Mouse (Mus musculus) embryo, embryonic 9.5 days (tissue): Measurements from ENCODE around the gene Dnm1.

ENCODE experiments used
- DNase-seq: peaks from one replicate; pipeline ENCODE4 v3.0.0-alpha.2; 2017; ENCODE audit errors: extremely low spot score

Dnm1 gene

DNA sequence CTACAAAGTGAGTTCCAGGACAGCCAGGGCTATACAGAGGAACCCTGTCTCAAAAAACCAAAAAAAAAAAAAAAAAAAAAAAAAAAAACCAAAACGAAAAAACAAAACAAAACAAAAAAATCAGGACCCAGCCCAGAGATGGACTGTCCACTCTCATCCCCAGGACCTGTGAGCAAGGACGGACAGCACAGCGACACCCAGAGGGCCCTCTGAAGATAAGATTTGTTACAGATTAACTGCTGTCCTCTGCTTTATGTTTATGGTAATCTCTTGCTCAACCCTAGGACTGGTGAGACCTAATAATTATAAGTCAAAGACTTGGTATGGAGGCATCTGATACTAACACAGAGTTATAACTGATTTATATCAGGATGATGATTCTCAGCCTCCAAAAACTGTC lies 77.3 kb downstream of the Dnm1 start:
- DNase-seq = no peak

DNA sequence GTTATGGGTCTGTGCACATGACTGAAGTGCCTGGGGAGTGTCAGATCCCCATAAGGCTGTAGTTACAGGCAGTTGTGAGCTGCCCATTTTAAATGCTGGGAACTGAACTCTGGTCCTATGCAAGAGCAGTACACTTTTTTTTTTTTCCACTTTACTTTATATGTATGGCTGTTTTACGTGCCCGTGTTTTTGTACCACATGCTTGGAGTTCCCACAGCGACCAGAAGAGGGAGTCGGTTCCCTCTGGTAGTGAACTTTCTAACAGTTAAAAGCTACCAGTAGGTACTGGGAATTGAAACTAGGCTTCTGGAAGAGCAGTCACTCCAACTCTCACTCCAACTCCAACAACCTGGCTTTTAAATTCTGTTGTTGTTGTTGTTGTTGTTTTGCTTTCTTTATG lies 92.5 kb downstream of the Dnm1 start:
- DNase-seq = peak; percentile 18

DNA sequence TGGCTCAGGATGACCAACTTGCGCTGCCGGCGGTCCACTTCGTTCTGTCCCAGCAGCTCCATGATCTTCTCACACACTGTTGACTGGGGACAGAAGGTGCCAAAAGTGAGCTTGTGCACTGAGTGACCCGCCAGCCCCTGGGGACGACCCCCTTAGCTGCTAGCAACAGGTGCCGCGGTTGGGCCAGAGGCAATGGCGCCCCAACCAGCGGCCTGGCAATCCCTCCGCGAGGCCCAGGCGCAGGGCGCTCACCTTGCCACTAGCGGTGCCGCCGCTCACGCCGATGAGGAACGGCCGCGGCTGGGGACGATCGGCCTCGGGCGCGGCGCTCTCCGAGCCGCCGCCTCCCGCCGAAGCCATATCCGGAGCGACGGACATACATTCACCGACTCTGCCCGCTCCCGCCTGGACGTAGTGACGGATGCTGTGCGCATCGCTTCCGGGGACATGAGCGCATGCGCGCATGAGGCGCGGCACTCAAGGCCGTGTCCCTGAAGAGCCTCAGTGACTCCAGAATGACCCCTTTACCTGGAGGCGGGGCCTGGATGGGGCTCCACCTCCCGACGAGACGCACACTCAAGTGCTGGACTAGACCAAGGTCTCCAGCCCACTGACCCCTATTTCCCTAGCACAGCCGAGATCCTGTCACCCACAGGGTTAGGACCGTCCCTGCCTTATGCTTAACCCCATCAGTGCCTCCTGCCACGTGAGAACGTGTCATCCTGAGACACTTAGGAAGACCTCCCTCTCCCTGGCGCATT lies 93.3 kb downstream of the Dnm1 start, which contains the start of gene Uck1:
Gene Uck1, minus strand, starts transcription at position 503 of the 761 bp plus-strand sequence.
- DNase-seq = peak; percentile 87

DNA sequence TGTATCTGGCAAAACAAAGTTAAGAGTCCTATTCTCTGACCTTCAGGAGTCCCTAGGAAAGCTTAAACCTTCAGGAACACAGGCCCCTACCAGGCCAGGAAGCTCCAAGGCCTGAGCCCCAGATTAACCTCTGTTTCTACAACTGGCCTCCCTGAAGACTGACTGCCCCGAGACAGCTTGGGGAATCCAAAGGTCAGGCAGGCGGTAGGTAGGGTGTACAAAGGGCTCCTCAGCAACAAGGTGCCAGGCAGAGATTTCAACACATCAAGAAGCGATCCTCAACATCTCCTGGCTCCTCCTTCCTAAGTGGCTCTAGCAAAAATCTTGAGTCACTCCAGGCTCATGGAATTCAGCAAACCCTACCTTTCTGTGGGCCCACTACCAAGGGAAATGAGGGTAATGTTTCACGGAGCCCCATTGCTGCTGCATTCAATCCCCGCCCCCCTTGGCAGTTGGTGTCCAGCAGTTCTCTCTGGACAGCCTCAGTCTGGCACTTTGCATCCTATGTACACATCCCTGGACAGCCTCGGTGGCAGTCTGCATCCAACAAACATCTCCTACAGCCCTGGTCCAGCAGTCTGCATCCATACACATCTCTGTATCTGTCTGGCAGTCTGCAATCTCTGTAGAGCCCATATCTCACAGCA lies 94.1 kb downstream of the Dnm1 start:
- DNase-seq = no peak
